Mouse (Mus musculus) kidney, embryonic 16.5 days (tissue): ENCODE measurements around the gene Tigd4. TPM values are rescaled to one million over a fixed set of nuclear protein-coding genes. Genes with fewer than 3 reads are reported as not detected.
"Not testable (repeated sequence)": the region's sequence is repeated elsewhere in the genome, so short reads cannot be mapped to it uniquely, and the experiment has no call there.

Experiments used
- ATAC-seq: fragments of 200-750 bp; cut with Nextera tagmentation; 2 replicates; pipeline ENCODE4 v1.8.0; 2017; ENCODE audit warnings: moderate TSS enrichment; ENCODE audit not compliant: low FRiP score, low TSS enrichment
- H3K27ac ChIP-seq: fragments of 300-500 bp; sonication (generic); 2 replicates; pipeline ENCODE4 v1.5.1; 2014; ENCODE audit warnings: low read length
- H3K27me3 ChIP-seq: fragments of 300-500 bp; sonication (generic); 2 replicates; pipeline ENCODE4 v1.6.1; 2014; ENCODE audit warnings: low read length, control low read depth, mixed read lengths; ENCODE audit not compliant: insufficient read depth
- H3K36me3 ChIP-seq: fragments of 300-500 bp; sonication (generic); 2 replicates; pipeline ENCODE4 v1.6.1; 2014; ENCODE audit warnings: low read length, control low read depth, mixed read lengths; ENCODE audit not compliant: insufficient read depth
- H3K4me1 ChIP-seq: fragments of 300-500 bp; sonication (generic); 2 replicates; pipeline ENCODE4 v1.6.1; 2014; ENCODE audit warnings: low read length, control low read depth, mixed read lengths; ENCODE audit not compliant: insufficient read depth
- H3K4me2 ChIP-seq: fragments of 300-500 bp; sonication (generic); replicated peaks from 2 replicates; pipeline ENCODE4 v1.6.1; 2014; ENCODE audit warnings: low read depth, low read length
- H3K4me3 ChIP-seq: fragments of 300-500 bp; sonication (generic); 2 replicates; pipeline ENCODE4 v1.5.1; 2014; ENCODE audit warnings: mild to moderate bottlenecking, low read length
- H3K9ac ChIP-seq: fragments of 300-500 bp; sonication (generic); replicated peaks from 2 replicates; pipeline ENCODE4 v1.6.1; 2014; ENCODE audit warnings: low read length
- H3K9me3 ChIP-seq: fragments of 300-500 bp; sonication (generic); 2 replicates; pipeline ENCODE4 v1.6.1; 2016; ENCODE audit warnings: low read length, control low read depth
- WGBS: fragments of 180-500 bp; shearing (Covaris S2); extraction: QIAGEN DNeasy Blood & Tissue Kit; methylation state at CpG from one replicate; pipeline ENCODE4 v1.1.7; 2014; 5-methylcytosine and 5-hydroxymethylcytosine counted together
- polyA plus RNA-seq: library from polyadenylated mRNA; unstranded; fragments of >200 nt; fragmentation: Nextera tagmentation; extraction: Ambion mirVana; gene quantifications from 2 replicates; pipeline ENCODE4 v1.2.1, GENCODE M21; 2015

Tigd4 gene
- 0.09 TPM in 1 of 2 replicates, not detected in the other for polyA plus RNA-seq

DNA sequence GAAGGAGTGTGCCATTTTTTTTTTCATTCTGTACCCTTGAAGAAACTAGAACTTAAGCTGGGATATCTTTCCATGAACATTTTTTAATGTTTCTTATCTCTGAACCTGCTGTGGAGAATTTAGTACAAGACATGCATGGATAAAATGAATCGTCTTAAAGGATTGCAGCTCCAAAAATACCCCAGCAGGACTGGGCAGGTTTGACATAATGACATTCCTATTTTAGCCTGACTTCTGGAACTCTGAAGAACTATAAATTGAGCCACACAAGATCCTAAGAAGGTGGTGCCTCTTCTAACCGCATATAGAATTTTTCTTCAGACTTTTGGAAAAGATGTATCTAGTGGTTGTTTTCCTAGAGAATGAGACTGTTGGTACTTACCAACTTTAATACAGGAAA lies at the start of gene Tigd4:
Gene Tigd4, plus strand, starts transcription at position 301 of the 400 bp plus-strand sequence.
- ATAC-seq: no peak
- Histone ChIP-seq H3K9me3 (no peaks in the 10 kb centered on the region), H3K27me3 (no peaks in the 10 kb centered on the region), H3K27ac (no peak within 1 kb of the TSS), H3K36me3 (no peaks in the 10 kb centered on the region), H3K4me1 (0 out of 2 replicates have a peak, but pooled peaks cover 9% of the 10 kb centered on the region), H3K9ac (no peak within 1 kb of the TSS), H3K4me3 (no peak within 1 kb of the TSS), H3K4me2 (no peak within 1 kb of the TSS)
- WGBS: 84% methylated on average over 2 of the region's 2 CpGs

DNA sequence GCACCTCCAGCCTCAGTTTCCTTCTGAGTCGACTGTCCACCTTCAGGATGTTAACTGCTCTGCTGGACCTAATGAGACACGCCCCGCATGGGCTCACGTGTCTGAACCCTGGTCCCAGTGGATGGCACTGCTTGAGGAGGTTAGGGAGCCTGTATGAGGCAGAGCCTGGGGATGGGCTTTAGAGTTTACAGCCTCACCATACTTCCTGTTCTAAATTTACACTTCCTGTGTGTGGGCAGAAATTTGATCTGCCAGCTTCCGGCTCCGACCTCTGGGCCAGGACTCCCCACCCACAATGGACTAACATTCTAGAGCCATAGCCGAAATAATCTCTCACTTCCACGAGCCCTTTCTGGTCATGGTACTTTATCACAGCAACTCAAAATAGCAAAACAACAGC lies 46.2 kb upstream of the Tigd4 start:
- Histone ChIP-seq H3K4me2 (no peak overlapping the region), H3K9me3 (no peaks in the 10 kb centered on the region), H3K4me1 (peaks cover 4% of the 10 kb centered on the region; the same call in 1 of the 2 replicates), H3K36me3 (no peaks in the 10 kb centered on the region), H3K27ac (no peak overlapping the region), H3K9ac (no peak overlapping the region), H3K27me3 (no peaks in the 10 kb centered on the region), H3K4me3 (no peak overlapping the region)
- WGBS: 63% methylated on average over 8 of the region's 8 CpGs
- no peak for ATAC-seq

GRCm38 (mm10) chr3:84555780-84556179 lies 37.6 kb upstream of the Tigd4 start:
- no peaks in the 10 kb centered on the region for H3K9me3 ChIP-seq
- ATAC-seq: no peak
- no peaks in the 10 kb centered on the region for H3K27me3 ChIP-seq
- H3K4me1 ChIP-seq: 0 out of 2 replicates have a peak, but pooled peaks cover 4% of the 10 kb centered on the region
- H3K4me3 ChIP-seq: no peak overlapping the region
- no peak overlapping the region for H3K9ac ChIP-seq
- WGBS: 88% methylated on average over 3 of the region's 3 CpGs
- no peak overlapping the region for H3K4me2 ChIP-seq
- H3K36me3 ChIP-seq: no peaks in the 10 kb centered on the region
- no peak overlapping the region for H3K27ac ChIP-seq

DNA sequence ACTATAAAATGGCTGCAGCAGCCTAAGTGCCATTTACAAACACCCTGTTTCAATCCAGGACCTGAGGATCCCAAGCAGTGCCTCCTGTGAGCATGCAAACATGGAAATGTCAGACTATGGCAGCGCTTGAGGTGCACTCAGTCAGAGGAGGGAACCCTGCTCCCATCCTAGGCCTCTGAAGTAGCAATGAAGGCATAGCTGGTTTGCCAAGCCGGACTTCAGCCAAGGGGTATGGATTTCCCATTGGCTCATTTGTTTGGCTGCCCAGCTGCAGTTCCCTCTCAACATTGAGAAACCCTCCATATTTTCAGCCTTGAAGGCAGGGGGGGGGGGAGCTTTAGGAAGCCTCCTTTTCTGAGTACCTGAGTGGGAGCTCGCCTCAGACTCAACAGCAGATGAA lies 35.1 kb upstream of the Tigd4 start:
- Histone ChIP-seq H3K9me3 (no peaks in the 10 kb centered on the region), H3K4me2 (no peak overlapping the region), H3K4me1 (0 out of 2 replicates have a peak, but pooled peaks cover 4% of the 10 kb centered on the region), H3K9ac (no peak overlapping the region), H3K27me3 (no peaks in the 10 kb centered on the region), H3K27ac (no peak overlapping the region), H3K4me3 (no peak overlapping the region), H3K36me3 (no peaks in the 10 kb centered on the region)
- WGBS: 89% methylated on average over 3 of the region's 3 CpGs
- ATAC-seq: no peak

- not testable (repeated sequence) for H3K9me3 ChIP-seq, ATAC-seq, H3K4me2 ChIP-seq, H3K4me3 ChIP-seq, H3K9ac ChIP-seq, H3K27me3 ChIP-seq, H3K36me3 ChIP-seq, H3K4me1 ChIP-seq, H3K27ac ChIP-seq
- WGBS: 98% methylated on average over 2 of the region's 2 CpGs
These were observed 30.5 kb upstream of the Tigd4 start for GRCm38 (mm10) chr3:84562911-84563310.

GRCm38 (mm10) chr3:84563415-84563814 lies 30.0 kb upstream of the Tigd4 start:
- Histone ChIP-seq H3K9ac (no peak overlapping the region), H3K27ac (no peak overlapping the region), H3K4me2 (no peak overlapping the region), H3K36me3 (no peaks in the 10 kb centered on the region), H3K4me3 (no peak overlapping the region), H3K27me3 (no peaks in the 10 kb centered on the region), H3K4me1 (no peaks in the 10 kb centered on the region), H3K9me3 (no peaks in the 10 kb centered on the region)
- ATAC-seq: no peak
- WGBS: 89% methylated on average over 4 of the region's 4 CpGs

- no peaks in the 10 kb centered on the region for H3K9me3 ChIP-seq
- no peak overlapping the region for H3K9ac ChIP-seq
- WGBS: 90% methylated on average over 6 of the region's 6 CpGs
- no peak overlapping the region for H3K4me2 ChIP-seq
- H3K4me3 ChIP-seq: no peak overlapping the region
- H3K36me3 ChIP-seq: no peaks in the 10 kb centered on the region
- ATAC-seq: no peak
- peaks cover 7% of the 10 kb centered on the region for H3K4me1 ChIP-seq
- no peaks in the 10 kb centered on the region for H3K27me3 ChIP-seq
- no peak overlapping the region for H3K27ac ChIP-seq
These were observed 24.8 kb upstream of the Tigd4 start for GRCm38 (mm10) chr3:84568540-84568939.

DNA sequence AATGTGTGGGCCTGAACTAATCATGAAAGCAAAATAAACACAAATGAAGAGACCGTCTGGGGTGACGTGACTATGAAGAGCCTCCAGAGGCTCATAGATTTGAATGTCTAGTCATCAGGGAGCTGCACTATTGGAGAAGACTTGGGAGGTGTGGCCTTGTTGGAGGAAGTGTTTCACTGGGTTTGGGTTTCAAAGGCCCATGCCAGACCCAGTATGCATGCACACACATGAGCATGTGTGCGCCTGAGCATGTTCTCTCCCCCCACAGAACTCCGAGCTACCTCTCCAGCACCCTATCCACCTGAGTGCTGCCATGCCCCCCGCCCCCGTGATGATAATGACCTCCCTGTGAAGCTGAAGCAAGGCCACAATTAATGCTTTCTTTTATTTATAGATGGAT lies 23.8 kb upstream of the Tigd4 start:
- Histone ChIP-seq H3K27ac (no peak overlapping the region), H3K4me2 (no peak overlapping the region), H3K36me3 (no peaks in the 10 kb centered on the region), H3K27me3 (no peaks in the 10 kb centered on the region), H3K4me1 (peaks cover 7% of the 10 kb centered on the region), H3K9ac (no peak overlapping the region), H3K4me3 (no peak overlapping the region), H3K9me3 (no peaks in the 10 kb centered on the region)
- WGBS: 67% methylated on average over 6 of the region's 6 CpGs
- 0 out of 2 replicates have a peak, but pooled peaks have one; percentile 35 for ATAC-seq

DNA sequence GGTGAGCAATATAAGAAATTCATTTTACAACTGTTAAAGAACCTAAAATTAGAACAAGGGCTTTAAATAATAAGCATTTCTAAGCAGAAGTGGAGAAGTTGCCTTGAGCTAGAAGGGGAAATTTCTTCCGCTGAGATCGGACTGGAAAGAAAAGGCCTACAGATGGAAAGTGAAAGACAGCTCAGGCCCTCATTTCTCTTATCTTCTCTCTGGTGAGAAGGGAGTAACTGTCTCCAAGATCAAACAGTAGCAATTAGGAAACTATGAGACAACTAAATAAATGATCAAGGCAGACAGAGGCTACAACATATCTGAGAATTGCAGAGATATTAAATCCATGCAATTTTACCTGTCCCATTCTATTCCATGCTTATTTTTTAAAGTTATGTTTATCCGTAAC lies 22.9 kb upstream of the Tigd4 start:
- Histone ChIP-seq H3K27ac (no peak overlapping the region), H3K4me2 (no peak overlapping the region)
- no peak for ATAC-seq

DNA sequence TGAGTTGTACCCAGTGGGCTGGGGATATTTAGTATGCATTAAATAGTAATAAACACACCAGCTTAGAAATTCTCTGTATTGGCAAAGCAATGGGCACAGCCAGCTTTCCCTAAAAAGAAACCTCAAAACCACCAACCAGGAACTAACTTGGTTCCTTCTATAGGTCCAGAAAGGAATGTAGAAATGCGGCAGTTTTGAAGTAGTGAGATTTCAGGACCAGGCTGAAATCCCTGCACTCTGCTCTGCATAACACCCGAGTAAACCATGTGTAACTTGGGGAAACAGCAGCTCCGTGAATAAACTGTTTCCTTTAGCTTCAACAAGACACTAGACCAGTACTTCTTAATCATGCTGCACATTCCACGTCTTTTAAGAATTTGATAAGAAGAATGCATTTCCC lies 12.7 kb upstream of the Tigd4 start:
- ATAC-seq: no peak
- no peak overlapping the region for H3K27ac ChIP-seq
- WGBS: 38% methylated on average over 4 of the region's 4 CpGs

More for the DNA sequence above, 22.9 kb upstream of the Tigd4 start:
- no peak overlapping the region for H3K4me3 ChIP-seq
- H3K9me3 ChIP-seq: no peaks in the 10 kb centered on the region
- H3K27me3 ChIP-seq: no peaks in the 10 kb centered on the region
- 86% methylated on average over 3 of the region's 3 CpGs for WGBS
- H3K36me3 ChIP-seq: no peaks in the 10 kb centered on the region
- H3K4me1 ChIP-seq: peaks cover 7% of the 10 kb centered on the region
- H3K9ac ChIP-seq: no peak overlapping the region

More for the DNA sequence above, 12.7 kb upstream of the Tigd4 start:
- Histone ChIP-seq H3K27me3 (no peaks in the 10 kb centered on the region), H3K4me2 (peak overlapping the region; percentile 79), H3K9me3 (no peaks in the 10 kb centered on the region), H3K4me3 (peak overlapping the region; percentile 87), H3K9ac (peak overlapping the region; percentile 6; the same call in 1 of the 2 replicates), H3K4me1 (peaks cover 15% of the 10 kb centered on the region), H3K36me3 (no peaks in the 10 kb centered on the region)
